Mouse (Mus musculus): ENCODE measurements at regions not wholly inside any gene's neighbourhood (a gene's known extent, or its start where the extent isn't known, plus 50 kb on each side); places are given as distances from the start of the nearest gene placed in this dataset.

DNA sequence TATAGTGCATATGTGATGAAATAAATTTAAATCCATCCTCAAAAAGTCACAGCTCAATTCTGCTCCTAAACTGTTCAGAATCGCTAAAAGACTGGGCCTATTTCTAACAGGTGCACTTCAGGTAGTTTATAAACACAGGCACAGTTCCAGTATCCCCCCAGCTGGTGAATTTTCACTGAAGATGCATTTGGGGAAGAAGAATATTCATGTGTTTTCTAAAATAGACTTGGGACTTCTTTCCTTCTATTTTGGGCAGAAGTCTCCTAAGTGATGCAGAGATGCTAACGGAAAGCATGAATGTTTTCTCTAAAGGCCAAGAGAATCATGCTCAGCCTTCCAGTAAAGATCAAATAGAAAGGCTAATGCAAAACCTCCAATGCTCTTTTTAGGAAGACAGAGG, 660.9 kb upstream of the Dpp10 start:
- DNase-seq (ENCODE audit: low spot score in 2 of 2), result no peak

DNA sequence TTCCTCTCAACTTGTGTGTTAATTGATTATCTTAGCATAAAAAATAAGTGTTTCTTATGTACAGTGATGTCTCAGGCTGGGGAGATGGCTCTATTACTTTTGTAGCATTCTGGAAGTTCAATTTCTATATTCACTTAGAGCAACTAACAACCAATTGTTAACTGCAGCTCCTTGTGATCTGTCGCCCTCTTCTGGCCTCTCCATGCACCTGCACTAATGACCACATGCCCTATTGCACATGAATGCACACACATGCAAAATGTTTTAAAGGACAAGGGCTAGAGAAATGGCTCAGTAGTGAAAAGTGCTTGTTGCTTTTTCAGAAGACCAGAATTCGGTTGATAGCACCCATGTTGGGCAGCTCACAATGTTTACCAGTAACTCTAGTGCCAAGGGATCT, 629.1 kb upstream of the Dpp10 start:
- no peak for DNase-seq (ENCODE audit: low spot score in 2 of 2)

DNA sequence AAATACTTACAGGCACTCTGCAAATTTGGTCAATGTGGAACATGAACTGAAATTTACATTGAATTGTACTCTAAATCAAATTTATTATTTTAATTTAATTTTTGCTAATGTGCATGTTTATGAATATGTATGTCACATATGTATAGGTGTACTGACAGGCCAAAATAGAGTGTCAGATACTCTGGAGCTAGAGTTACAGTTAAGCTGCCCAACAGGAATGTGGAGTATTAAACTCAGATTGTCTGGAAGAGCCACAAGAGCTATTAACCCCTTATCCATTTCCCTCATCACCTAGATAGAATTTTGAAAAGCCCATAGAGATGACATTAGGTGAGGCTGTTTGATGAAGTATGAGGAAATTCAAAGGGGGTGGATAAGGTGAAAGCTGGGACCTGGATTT, 607.5 kb upstream of the Dpp10 start:
- DNase-seq (ENCODE audit: low spot score in 2 of 2), result no peak

DNA sequence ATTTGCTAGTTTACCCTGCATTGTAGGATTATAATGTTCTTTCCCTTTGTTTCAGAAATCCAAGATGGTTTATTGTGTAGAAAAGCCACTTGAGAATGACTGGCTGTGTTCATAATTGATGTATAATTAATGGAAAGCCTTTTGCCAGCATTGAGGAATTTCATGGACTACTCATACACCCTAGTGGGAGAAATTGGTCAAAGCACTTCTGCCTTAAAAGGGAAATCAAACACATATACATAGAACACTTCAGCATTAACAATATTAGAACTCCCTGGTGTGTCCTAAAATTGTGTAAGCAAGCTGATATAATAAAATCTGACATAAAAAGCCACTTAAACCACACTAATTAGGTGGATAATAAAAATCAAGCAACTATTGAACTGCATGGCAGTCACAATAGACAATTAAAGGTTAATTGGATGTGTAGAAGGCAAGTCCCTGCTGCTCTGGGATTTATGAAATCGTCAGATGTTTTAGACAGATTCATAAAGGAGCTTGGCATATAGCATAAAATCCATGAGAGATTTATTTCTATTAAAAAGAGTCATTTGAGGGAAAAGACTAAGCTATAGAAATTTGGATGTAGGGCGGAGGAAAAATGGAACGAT, 607.0 kb upstream of the Dpp10 start:
- no peak for DNase-seq (ENCODE audit: low spot score in 2 of 2)

DNA sequence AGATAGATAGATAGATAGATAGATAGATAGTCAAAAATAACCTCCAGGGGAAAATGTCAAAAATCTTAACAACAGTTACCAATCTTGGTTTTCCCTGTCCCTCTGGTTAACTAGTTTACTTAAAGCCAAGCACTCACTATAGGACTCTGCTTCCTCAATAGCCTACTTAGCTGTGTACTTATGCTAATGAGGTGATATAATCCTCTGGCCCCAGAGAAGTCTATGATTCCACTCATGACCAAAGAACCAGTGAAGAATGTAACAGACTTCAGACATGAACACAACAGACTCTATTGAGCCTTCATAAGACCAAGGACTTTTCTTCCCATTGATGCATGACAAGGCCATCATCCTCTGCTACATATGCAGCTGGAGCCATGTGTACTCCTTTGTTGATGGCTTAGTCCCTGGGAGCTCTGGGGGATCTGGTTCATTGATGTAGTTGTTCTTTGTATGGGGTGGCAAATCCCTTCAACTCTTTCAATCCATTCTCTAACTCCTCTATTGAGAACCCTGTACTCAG, 589.9 kb upstream of the Dpp10 start:
- no peak for DNase-seq (ENCODE audit: low spot score in 2 of 2)

DNA sequence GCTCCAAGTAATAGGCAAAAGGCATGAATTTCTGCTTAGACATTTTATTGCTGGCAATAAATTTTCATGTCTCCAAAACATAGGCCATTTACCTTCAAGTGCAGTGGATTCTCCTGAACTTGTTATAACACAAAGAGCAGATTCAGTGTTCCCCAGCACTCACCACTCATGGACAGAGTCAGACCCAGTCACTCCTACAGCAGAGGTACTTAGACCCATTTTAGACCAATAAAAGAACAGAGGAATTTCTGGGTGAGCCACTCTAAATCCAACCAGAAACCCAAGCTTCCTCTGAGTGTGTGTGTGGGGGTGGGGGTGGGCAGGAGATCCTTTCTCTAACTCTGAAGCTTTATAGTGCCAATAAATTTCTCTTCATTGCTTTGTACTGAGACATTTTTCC, 584.7 kb upstream of the Dpp10 start:
- no peak for DNase-seq (ENCODE audit: low spot score in 2 of 2)

DNA sequence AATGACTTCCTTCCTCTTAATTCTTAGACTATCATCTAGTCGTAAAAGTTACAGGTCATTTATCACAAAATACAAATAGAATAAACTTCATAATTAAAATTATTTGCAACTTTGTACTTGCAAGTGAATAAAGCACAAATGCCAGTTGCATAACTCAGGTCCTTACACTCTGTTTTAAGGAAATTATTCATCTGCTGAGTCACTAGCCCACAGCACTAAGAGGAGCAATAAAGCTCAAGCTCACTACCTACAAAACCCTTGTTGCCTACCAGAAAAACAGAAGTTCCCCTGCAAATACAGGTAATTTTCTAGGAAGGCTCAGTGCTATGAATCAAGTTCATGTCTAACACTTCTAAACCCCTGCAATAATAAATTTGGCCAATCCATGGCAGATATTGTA, 539.3 kb upstream of the Dpp10 start:
- DNase-seq (ENCODE audit: low spot score in 2 of 2), result no peak
